Mouse (Mus musculus): ENCODE measurements at regions not wholly inside any gene's neighbourhood (a gene's known extent, or its start where the extent isn't known, plus 50 kb on each side); places are given as distances from the start of the nearest gene placed in this dataset.

DNA sequence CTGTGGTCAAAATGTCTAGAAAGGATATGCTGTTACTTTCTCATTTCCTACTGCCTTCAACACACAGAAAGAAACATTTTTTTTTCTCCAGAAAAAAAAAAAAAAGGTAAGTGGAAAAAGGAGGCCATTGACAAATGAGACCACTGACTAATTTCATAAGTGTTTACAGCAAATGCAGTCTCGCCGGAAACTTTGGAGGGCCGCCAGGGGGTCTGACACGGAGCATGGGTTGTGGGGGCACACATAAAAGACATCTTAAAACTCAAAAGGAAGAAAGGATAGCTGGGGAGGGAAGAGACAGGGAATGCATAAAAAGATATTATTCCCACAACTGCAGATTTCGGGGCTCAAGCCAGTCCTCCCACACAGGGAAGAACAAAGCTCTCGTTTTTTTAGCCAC, 109.3 kb downstream of the Tex36 start:
- H3K4me3 ChIP-seq (ENCODE audit: insufficient read depth, low read depth, low read length): no peak overlapping the region
- H3K27me3 ChIP-seq (ENCODE audit: control insufficient read depth, insufficient read depth, low read length): no peaks in the 10 kb centered on the region; the same call in 1 of the 2 replicates
- TF ChIP-seq POLR2A (IDR thresholded peaks at IDR 0.05; ENCODE audit: extremely low read depth, insufficient read depth, low read length) (no peak), CTCF (IDR thresholded peaks at IDR 0.05; ENCODE audit: low read depth, low read length) (no peak)
- no peaks in the 10 kb centered on the region for H3K4me1 ChIP-seq (ENCODE audit: control insufficient read depth, insufficient read depth, low read length)
- H3K9ac ChIP-seq (ENCODE audit: low read depth, low read length): no peak overlapping the region
- H3K27ac ChIP-seq (replicated peaks; ENCODE audit: insufficient read depth, low read depth, low read length): no peak overlapping the region
- H3K36me3 ChIP-seq (ENCODE audit: control insufficient read depth, insufficient read depth, low read length): no peaks in the 10 kb centered on the region
- no peaks in the 10 kb centered on the region for H3K79me2 ChIP-seq (ENCODE audit: control insufficient read depth, insufficient read depth, low read length)
- WGBS: 57% methylated on average over 6 of the region's 6 CpGs
- no peak for DNase-seq (ENCODE audit: extremely low read depth, low read depth, low spot score)

DNA sequence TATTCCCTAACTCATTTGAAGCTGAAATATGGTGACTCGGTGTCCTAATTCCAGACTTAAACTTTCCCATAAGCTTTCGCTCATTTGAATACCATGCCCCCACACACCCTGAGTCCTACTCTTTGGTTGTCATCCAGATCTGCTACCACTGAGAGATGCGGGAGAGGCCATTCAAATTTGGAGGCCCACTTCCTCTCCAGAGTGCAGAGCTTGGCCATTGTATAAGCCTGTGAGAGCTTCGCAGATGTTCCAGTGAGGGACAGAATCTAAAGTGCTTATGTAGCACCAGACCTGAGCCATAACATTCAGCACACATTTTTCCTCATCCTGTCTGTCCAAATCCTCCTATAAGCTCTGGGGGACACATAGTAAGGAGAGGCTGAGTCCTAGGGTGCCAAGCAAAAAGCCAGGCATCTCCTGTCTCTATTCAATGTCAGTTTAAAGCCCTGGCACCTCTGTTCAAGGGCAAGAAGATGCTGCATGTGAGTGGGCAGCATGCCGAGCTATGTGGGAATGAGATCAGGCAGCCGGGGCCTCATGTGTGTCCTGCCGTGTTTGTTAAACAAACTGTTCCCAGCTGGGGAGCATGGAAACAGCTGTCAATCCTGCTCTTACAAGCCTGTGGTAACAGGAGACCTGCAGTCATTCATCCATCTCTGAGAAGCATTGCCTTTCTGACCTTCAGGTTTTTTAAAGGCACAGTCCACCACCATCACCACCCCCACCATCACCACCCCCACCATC, 113.9 kb downstream of the Tex36 start:
- no peak overlapping the region for H3K4me3 ChIP-seq (ENCODE audit: insufficient read depth, low read depth, low read length)
- no peaks in the 10 kb centered on the region for H3K79me2 ChIP-seq (ENCODE audit: control insufficient read depth, insufficient read depth, low read length)
- no peaks in the 10 kb centered on the region for H3K4me1 ChIP-seq (ENCODE audit: control insufficient read depth, insufficient read depth, low read length)
- no peak for DNase-seq (ENCODE audit: extremely low read depth, low read depth, low spot score)
- no peak for TF ChIP-seq CTCF (IDR thresholded peaks at IDR 0.05; ENCODE audit: low read depth, low read length)
- TF ChIP-seq POLR2A (IDR thresholded peaks at IDR 0.05; ENCODE audit: extremely low read depth, insufficient read depth, low read length): no peak
- 0 out of 2 replicates have a peak, but pooled peaks cover 3% of the 10 kb centered on the region for H3K27me3 ChIP-seq (ENCODE audit: control insufficient read depth, insufficient read depth, low read length)
- no peak overlapping the region for H3K27ac ChIP-seq (replicated peaks; ENCODE audit: insufficient read depth, low read depth, low read length)
- no peak overlapping the region for H3K9ac ChIP-seq (ENCODE audit: low read depth, low read length)
- no peaks in the 10 kb centered on the region for H3K36me3 ChIP-seq (ENCODE audit: control insufficient read depth, insufficient read depth, low read length)
- 54% methylated on average over 7 of the region's 7 CpGs for WGBS

DNA sequence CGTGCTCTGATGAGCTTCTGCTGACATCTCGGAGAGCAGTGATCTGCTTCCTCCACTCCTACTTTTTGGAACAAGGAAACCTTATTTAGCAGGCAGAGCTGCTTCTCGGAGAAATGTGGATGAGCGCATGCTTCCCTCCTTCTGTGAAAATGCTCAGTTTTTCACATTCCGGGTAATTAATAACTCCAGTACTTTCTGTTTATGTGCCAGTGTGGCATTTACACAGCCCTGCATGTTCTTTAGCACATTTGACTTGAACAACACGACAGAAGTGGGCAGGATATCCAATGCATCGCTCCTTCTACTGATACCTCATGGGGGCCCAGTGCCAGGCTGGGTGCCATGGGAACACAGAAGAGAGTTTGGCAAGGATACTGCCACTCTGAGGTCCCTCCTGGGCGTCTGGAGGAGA, 117.5 kb downstream of the Tex36 start:
- Histone ChIP-seq H3K4me3 (ENCODE audit: insufficient read depth, low read depth, low read length) (no peak overlapping the region), H3K4me1 (ENCODE audit: control insufficient read depth, insufficient read depth, low read length) (no peaks in the 10 kb centered on the region), H3K27ac (replicated peaks; ENCODE audit: insufficient read depth, low read depth, low read length) (no peak overlapping the region), H3K36me3 (ENCODE audit: control insufficient read depth, insufficient read depth, low read length) (no peaks in the 10 kb centered on the region), H3K9ac (ENCODE audit: low read depth, low read length) (no peak overlapping the region), H3K79me2 (ENCODE audit: control insufficient read depth, insufficient read depth, low read length) (no peaks in the 10 kb centered on the region), H3K27me3 (ENCODE audit: control insufficient read depth, insufficient read depth, low read length) (0 out of 2 replicates have a peak, but pooled peaks cover 6% of the 10 kb centered on the region)
- 73% methylated on average over 8 of the region's 8 CpGs for WGBS
- no peak for DNase-seq (ENCODE audit: extremely low read depth, low read depth, low spot score)
- TF ChIP-seq CTCF (IDR thresholded peaks at IDR 0.05; ENCODE audit: low read depth, low read length): no peak
- TF ChIP-seq POLR2A (IDR thresholded peaks at IDR 0.05; ENCODE audit: extremely low read depth, insufficient read depth, low read length): no peak

DNA sequence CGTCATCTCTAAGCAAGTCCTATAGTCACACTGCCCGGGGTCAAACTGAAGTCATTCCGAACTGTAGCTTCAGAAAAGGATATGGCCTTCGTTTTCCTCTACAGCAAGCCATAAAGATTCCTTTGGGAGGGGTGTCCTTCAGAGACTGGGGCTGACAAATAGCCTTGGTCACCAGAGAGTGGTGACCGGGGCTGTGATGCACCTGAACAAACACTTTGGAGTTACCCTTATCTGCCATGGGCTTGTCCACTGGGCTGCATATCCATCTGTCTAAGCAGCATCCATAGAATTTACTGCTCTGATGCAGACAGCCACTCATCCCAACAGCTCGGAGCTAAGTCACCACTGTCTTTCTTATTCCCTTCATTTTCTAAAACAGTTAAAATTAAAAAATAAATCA, 120.4 kb downstream of the Tex36 start:
- WGBS: 44% methylated on average over 6 of the region's 6 CpGs
- H3K9ac ChIP-seq (ENCODE audit: low read depth, low read length): no peak overlapping the region
- H3K36me3 ChIP-seq (ENCODE audit: control insufficient read depth, insufficient read depth, low read length): no peaks in the 10 kb centered on the region

DNA sequence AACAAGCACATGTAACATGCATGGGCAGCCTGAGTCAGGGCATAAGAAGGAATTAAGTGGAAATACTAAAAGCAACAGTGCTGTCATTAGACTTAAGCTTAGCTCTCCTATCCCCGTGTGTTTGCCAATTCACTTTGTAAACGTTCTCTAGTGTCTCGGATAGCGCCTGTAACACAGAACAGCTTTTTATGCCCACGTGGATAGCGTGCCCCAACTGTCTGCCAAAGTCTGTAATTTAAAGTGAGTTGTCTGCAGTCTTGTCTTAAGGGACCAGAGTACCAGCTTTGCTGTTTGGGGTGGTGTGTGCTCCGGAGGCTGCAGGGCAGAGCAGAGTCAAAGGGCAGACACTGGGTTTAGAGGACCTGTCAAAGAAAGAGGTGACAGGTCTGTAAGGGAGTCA, 122.3 kb downstream of the Tex36 start:
- no peak for TF ChIP-seq CTCF (IDR thresholded peaks at IDR 0.05; ENCODE audit: low read depth, low read length)
- TF ChIP-seq POLR2A (IDR thresholded peaks at IDR 0.05; ENCODE audit: extremely low read depth, insufficient read depth, low read length): no peak
- WGBS: 40% methylated on average over 7 of the region's 7 CpGs

More for the DNA sequence above, 120.4 kb downstream of the Tex36 start:
- Histone ChIP-seq H3K4me1 (ENCODE audit: control insufficient read depth, insufficient read depth, low read length) (no peaks in the 10 kb centered on the region), H3K27me3 (ENCODE audit: control insufficient read depth, insufficient read depth, low read length) (0 out of 2 replicates have a peak, but pooled peaks cover 3% of the 10 kb centered on the region), H3K4me3 (ENCODE audit: insufficient read depth, low read depth, low read length) (no peak overlapping the region), H3K27ac (replicated peaks; ENCODE audit: insufficient read depth, low read depth, low read length) (no peak overlapping the region), H3K79me2 (ENCODE audit: control insufficient read depth, insufficient read depth, low read length) (no peaks in the 10 kb centered on the region)
- no peak for DNase-seq (ENCODE audit: extremely low read depth, low read depth, low spot score)
- TF ChIP-seq CTCF (IDR thresholded peaks at IDR 0.05; ENCODE audit: low read depth, low read length): no peak
- TF ChIP-seq POLR2A (IDR thresholded peaks at IDR 0.05; ENCODE audit: extremely low read depth, insufficient read depth, low read length): no peak

DNA sequence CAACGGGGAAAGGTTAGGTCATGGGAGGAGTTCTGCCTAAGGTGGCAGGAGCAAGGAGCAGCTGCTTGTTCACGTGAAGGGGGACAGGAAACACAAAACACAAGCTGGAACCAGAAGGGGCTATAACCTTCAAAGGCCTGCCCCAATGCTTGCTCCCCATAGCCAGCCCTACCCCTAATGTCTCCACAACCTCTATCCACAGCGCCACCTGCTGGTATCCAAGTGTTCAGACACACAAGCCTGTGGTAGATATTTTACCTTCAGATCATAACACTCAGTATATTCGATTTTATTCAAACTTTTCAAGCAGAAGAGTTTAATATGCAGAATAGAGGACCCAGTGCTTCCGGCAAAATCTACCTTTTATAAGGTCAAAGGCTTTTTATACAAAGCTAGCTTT, 124.0 kb downstream of the Tex36 start:
- no peak overlapping the region for H3K9ac ChIP-seq (ENCODE audit: low read depth, low read length)
- H3K4me3 ChIP-seq (ENCODE audit: insufficient read depth, low read depth, low read length): no peak overlapping the region
- H3K36me3 ChIP-seq (ENCODE audit: control insufficient read depth, insufficient read depth, low read length): no peaks in the 10 kb centered on the region
- no peak overlapping the region for H3K27ac ChIP-seq (replicated peaks; ENCODE audit: insufficient read depth, low read depth, low read length)
- no peaks in the 10 kb centered on the region for H3K79me2 ChIP-seq (ENCODE audit: control insufficient read depth, insufficient read depth, low read length)
- no peak for DNase-seq (ENCODE audit: extremely low read depth, low read depth, low spot score)
- TF ChIP-seq CTCF (IDR thresholded peaks at IDR 0.05; ENCODE audit: low read depth, low read length): peak; percentile 27; the same call in 1 of the 2 replicates
- TF ChIP-seq POLR2A (IDR thresholded peaks at IDR 0.05; ENCODE audit: extremely low read depth, insufficient read depth, low read length): no peak
- H3K4me1 ChIP-seq (ENCODE audit: control insufficient read depth, insufficient read depth, low read length): no peaks in the 10 kb centered on the region
- peaks cover 4% of the 10 kb centered on the region for H3K27me3 ChIP-seq (ENCODE audit: control insufficient read depth, insufficient read depth, low read length)
- WGBS: 84% methylated on average over 5 of the region's 5 CpGs

More for the DNA sequence above, 122.3 kb downstream of the Tex36 start:
- Histone ChIP-seq H3K27me3 (ENCODE audit: control insufficient read depth, insufficient read depth, low read length) (peaks cover 3% of the 10 kb centered on the region; the same call in 1 of the 2 replicates), H3K27ac (replicated peaks; ENCODE audit: insufficient read depth, low read depth, low read length) (no peak overlapping the region), H3K36me3 (ENCODE audit: control insufficient read depth, insufficient read depth, low read length) (no peaks in the 10 kb centered on the region), H3K9ac (ENCODE audit: low read depth, low read length) (no peak overlapping the region), H3K4me1 (ENCODE audit: control insufficient read depth, insufficient read depth, low read length) (no peaks in the 10 kb centered on the region), H3K79me2 (ENCODE audit: control insufficient read depth, insufficient read depth, low read length) (no peaks in the 10 kb centered on the region), H3K4me3 (ENCODE audit: insufficient read depth, low read depth, low read length) (no peak overlapping the region)
- no peak for DNase-seq (ENCODE audit: extremely low read depth, low read depth, low spot score)
